Mouse (Mus musculus) C2C12 (cell line): ENCODE data around the gene Tmem109.

Experiments
- CEBPB ChIP-seq: IDR thresholded peaks from one replicate; pipeline ENCODE4 v1.6.1; 2011; ENCODE audit warnings: low read depth, mild to moderate bottlenecking, control low read depth, moderate library complexity
- CTCF ChIP-seq: IDR thresholded peaks from one replicate; pipeline ENCODE4 v1.5.1; 2011; ENCODE audit not compliant: control insufficient read depth, insufficient read depth, insufficient read length
- FOSL1 ChIP-seq: IDR thresholded peaks from one replicate; pipeline ENCODE4 v1.8.0; 2011; ENCODE audit warnings: mild to moderate bottlenecking, low read length; ENCODE audit not compliant: poor library complexity, insufficient read depth, severe bottlenecking
- MAX ChIP-seq: IDR thresholded peaks from one replicate; pipeline ENCODE4 v1.6.1; 2011; ENCODE audit warnings: mild to moderate bottlenecking, control low read depth
- MYOD1 ChIP-seq: IDR thresholded peaks from one replicate; pipeline ENCODE4 v1.6.1; 2011; ENCODE audit warnings: low read depth; ENCODE audit not compliant: control insufficient read depth, insufficient read length
- MYOG ChIP-seq: IDR thresholded peaks from one replicate; pipeline ENCODE4 v1.6.1; 2011; ENCODE audit not compliant: control insufficient read depth, insufficient read length; ENCODE audit errors: extremely low read depth
- USF1 ChIP-seq: IDR thresholded peaks from one replicate; pipeline ENCODE4 v1.6.1; 2011; ENCODE audit warnings: low read depth, mild to moderate bottlenecking, control low read depth, moderate library complexity

DNA sequence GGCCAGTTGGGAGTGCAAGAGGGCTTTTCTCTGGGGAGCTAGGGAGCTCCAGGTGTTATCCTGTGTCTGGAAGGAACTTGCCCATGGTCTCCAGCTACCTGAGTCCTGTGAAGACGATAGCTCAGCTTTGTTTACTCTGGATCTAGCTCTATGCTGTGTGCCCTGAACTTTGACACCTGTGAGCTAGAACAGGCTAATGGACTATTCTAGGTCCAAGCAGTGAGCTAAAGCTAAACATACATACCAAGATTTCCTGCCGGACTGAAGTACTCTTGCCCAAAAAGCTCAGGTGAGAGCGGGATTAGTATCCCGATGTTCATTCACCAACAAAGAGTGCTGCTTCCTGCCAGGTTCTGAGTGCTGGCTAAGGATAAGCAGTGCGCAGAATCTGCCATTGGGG is 22.7 kb upstream of the Tmem109 start:
- TF ChIP-seq CTCF (no peak), MYOD1 (no peak), USF1 (no peak), CEBPB (no peak), MYOG (no peak), MAX (no peak), FOSL1 (no peak)
